Mouse (Mus musculus) adrenal gland, postnatal 14 days (tissue): Measurements from ENCODE around the gene Cops6. TPM values are rescaled to one million over a fixed set of nuclear protein-coding genes. Genes with fewer than 3 reads are reported as not detected.

Source experiments
- DNase-seq: peaks from one replicate; pipeline ENCODE4 v3.0.0; 2021; ENCODE audit warnings: mixed read lengths
- microRNA-seq, 2 experiments: library from miRNA; unstranded; fragments of <30 nt; microRNA quantifications; one replicate each; pipeline ENCODE4 v1.2.0; 2021
- total RNA-seq: library from RNA; stranded (reverse); gene quantifications from 2 replicates; pipeline ENCODE4 v1.2.3, GENCODE M21; 2021

Gene Cops6
- total RNA-seq, 1 experiment from 2014 or later, result 153 TPM

- DNase-seq, result peak; percentile 76
Observed at GRCm38 (mm10) chr5:138187661-138188306, 26.9 kb downstream of the Cops6 start.

- DNase-seq, result peak; percentile 90
Observed at GRCm38 (mm10) chr5:138193771-138194727, 33.2 kb downstream of the Cops6 start, which contains the start of gene Mblac1. Gene Mblac1 (plus strand): TSS chr5:138194314.

- peak; percentile 55 for DNase-seq
Observed at GRCm38 (mm10) chr5:138194755-138195345, 34.0 kb downstream of the Cops6 start.

- no peak for DNase-seq
Observed at GRCm38 (mm10) chr5:138195463-138195862, 34.6 kb downstream of the Cops6 start.

GRCm38 (mm10) chr5:138199576-138199975 lies 38.7 kb downstream of the Cops6 start:
- peak; percentile 54 for DNase-seq

GRCm38 (mm10) chr5:138202086-138202485 lies 41.2 kb downstream of the Cops6 start:
- no peak for DNase-seq

- DNase-seq, result peak; percentile 55
Observed at GRCm38 (mm10) chr5:138207253-138207652, 46.4 kb downstream of the Cops6 start.

GRCm38 (mm10) chr5:138207873-138208272 lies 47.0 kb downstream of the Cops6 start:
- DNase-seq, result no peak

Small RNAs within 50 kb of the gene (microRNA-seq; reads per million reads assigned to microRNA genes)
- gene Mir106b (1,609 to 2,727 reads per million in 2 experiments), gene Mir25 (609 to 743 reads per million in 2 experiments), gene Mir93 (4,430 to 8,323 reads per million in 2 experiments)

Other genes with a start within 250 kb of the Cops6 start
- gene Cyp3a13, start 239.5 kb upstream of the Cops6 start, total RNA-seq, result 0.26 and 7.7 TPM in 2 replicates
- gene Gjc3, start 198.0 kb upstream of the Cops6 start, total RNA-seq, result 0.70 and 0.94 TPM in 2 replicates
- gene Azgp1, start 179.6 kb upstream of the Cops6 start, total RNA-seq, result 6.4 and 99.5 TPM in 2 replicates
- not detected in 2 replicates for gene Smok3a, start 139.8 kb upstream of the Cops6 start, total RNA-seq
- not detected in 2 replicates for gene Smok3b, start 139.6 kb upstream of the Cops6 start, total RNA-seq
- not detected in 2 replicates for gene Smok3c, start 107.9 kb upstream of the Cops6 start, total RNA-seq
- 33.1 and 33.6 TPM in 2 replicates for gene Zkscan1, start 76.0 kb upstream of the Cops6 start, total RNA-seq
- 16.7 and 17.2 TPM in 2 replicates for gene Zscan21, start 44.2 kb upstream of the Cops6 start, total RNA-seq
- gene Zfp113, start 5.3 kb upstream of the Cops6 start, total RNA-seq, result 12.5 and 15.4 TPM in 2 replicates
- gene Ap4m1, start 10.9 kb downstream of the Cops6 start, total RNA-seq, result 21.4 and 24.2 TPM in 2 replicates
- 50.3 and 52.2 TPM in 2 replicates for gene Mcm7, start 11.4 kb downstream of the Cops6 start, total RNA-seq
- gene Taf6, start 26.4 kb downstream of the Cops6 start, total RNA-seq, result 35.2 and 35.5 TPM in 2 replicates
- gene Cnpy4, start 26.4 kb downstream of the Cops6 start, total RNA-seq, result 20.8 and 22.3 TPM in 2 replicates
- gene Mblac1, start 33.2 kb downstream of the Cops6 start, total RNA-seq, result 7.0 and 8.9 TPM in 2 replicates
- gene Nxpe5, start 64.8 kb downstream of the Cops6 start, total RNA-seq, result 0.23 and 0.26 TPM in 2 replicates
- 70.3 and 74.7 TPM in 2 replicates for gene Lamtor4, start 94.4 kb downstream of the Cops6 start, total RNA-seq
- 18.2 and 25.6 TPM in 2 replicates for gene BC037034, start 103.0 kb downstream of the Cops6 start, total RNA-seq
- 0.19 TPM in 1 of 2 replicates, not detected in the other for gene Gal3st4, start 111.8 kb downstream of the Cops6 start, total RNA-seq
- not detected in 2 replicates for gene Gm43720, start 118.9 kb downstream of the Cops6 start, total RNA-seq
- gene Gpc2, start 118.9 kb downstream of the Cops6 start, total RNA-seq, result 1.1 and 1.3 TPM in 2 replicates
- 0.15 and 0.56 TPM in 2 replicates for gene Stag3, start 119.2 kb downstream of the Cops6 start, total RNA-seq
- gene Pvrig, start 180.9 kb downstream of the Cops6 start, total RNA-seq, result 0.33 TPM in 1 of 2 replicates, not detected in the other